Mouse (Mus musculus) thymus, postnatal 10 days (tissue): ENCODE results near the gene Hspb2.

ENCODE experiments used
- DNase-seq, 2 experiments: peaks; one replicate each; pipeline ENCODE4 v3.0.0; 2021; ENCODE audit warnings: low spot score in 2 of 2

The Hspb2 gene

DNA sequence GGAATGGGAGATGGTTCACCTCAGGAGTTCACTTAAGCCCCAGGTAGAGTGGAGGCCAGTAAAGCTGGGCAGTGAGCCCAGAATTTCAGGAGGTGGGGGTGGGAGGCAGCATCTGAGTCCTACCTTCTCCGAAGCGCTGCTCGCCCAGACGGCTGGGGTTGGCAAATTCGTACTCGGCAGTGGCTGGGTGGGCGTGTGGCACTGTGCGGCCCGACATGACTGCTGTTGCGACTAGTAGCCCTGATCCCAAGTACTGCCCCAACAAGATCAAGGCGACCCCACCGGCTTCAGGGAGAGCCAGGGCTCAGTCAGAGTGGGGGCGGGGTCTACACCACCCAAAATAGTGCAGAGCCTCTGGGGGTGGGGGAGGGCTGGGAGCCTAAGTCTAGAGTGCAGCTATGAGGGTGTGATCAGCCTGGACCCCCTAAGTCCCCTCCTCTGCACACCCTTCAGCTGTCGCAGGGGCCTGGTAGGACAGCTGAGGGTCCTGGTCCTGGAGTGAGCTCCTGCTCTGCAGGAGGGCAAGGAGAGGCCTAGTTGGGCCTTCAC is at the start of gene Hspb2:
Hspb2 (minus strand) TSS at position 301 of the 549 bp plus-strand sequence.
- no peak for DNase-seq

DNA sequence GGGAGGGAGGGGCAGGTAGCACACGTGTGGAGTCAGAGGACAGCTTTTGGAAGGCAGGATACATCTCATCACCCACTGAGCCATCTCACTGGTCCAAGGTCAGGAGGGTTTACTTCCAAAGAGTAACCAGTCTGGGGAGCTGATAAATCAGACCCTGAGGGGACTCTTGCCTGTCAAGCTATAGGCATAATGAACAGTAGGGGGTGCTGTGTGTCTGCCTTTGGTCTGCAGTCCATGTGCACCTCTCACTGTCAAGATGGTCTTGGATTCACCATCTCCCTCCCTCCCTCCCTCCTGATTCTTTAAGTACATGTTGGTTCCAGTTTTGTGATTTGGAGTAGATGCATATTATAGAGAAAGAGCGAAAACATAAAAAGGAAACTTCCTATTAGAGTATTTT is 48.8 kb upstream of the Hspb2 start:
- DNase-seq: peak; percentile 35 to 77

DNA sequence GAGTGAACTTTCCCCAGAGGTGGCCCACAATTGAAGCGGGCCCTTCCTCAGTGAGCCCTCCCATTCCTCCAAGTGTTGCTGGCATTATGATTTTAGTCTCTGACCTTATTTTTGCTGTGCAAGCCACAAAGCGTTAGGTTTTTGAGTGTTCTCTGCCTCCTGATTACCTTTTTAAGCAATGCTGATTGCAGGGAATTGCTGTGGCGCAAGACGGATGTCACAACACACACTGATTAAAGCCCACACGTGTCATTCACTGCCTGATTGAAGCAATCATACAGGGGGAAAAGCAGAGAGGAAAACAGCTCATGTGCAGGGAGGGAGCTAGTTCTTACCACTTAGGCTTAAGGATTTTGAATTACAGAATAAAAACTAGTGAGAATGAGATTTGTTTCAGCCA is 46.2 kb upstream of the Hspb2 start:
- no peak for DNase-seq

DNA sequence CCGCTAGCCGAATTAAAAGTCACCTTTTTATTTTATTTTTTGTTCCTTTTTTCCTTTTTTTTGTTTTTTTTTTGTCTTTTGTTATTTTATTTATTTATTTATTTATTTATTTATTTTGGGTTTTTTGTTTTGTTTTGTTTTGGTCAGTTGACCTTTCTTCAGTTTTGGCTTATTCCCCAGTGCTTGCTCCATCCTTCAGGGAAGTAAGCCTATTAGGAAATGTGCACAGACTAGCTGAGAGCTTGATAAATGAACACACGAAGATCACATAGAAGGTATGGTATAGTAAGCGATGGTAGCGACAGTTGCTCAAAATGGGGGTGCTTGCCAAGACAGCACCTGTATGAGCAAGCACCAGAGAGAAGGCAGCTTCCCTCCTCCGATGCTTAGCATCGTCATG is 45.5 kb upstream of the Hspb2 start:
- DNase-seq: no peak

DNA sequence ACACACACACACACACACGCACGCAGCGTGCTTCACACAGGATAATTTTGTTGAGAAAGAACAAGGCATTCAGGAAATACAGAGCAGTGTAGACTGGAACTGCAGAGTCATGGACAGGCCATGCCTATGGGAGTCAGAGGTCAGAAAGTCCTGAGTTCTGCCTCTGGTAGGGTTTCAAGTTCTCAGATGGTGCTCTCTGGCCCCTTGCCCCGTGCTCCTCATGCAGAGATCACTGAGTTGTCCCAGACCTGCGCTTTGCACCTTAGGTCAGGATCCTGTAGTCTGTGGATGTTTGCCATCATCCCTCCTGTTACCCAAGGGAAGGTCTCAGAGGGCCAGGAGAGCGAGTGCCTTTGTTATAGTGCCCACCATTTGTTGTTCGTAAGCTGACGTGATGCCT is 44.6 kb upstream of the Hspb2 start:
- no peak for DNase-seq

DNA sequence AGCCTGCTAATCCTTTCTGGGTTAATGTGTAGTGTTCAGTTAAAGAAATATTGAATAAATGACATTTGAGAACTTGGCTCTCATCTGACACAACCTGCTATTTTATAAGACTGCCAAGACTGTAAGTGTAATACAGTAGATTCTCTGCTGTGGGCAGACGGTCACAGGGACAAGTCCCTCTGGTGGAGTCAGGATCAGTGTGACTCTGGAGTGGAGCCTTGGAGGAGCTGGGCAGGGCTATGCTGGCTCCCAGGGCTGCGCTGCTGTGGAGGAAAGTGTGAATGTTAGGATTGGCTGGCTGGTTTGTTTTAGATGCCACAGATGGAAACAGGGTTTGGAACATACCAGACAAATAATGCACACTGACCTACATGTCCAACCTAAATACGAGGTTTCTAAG is 43.1 kb upstream of the Hspb2 start:
- no peak for DNase-seq

DNA sequence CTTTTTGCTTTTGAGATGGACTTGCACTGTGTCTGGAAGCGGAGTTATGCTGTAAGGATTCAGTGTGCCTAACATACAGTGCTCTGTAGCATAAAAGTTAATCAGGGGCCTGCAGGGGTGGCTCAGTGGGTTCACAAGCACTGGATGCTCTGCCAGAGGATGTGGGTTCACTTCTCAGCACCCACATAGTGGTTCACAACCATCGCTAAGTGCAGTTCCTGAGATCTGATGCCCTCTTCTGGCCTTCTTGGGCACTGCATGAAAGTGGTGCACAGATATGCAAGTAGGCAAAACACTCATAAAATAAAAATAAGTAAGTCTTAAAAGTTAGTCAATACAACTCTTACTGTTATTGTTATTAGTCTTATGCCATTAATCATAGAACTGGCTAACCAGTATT is 30.0 kb upstream of the Hspb2 start:
- peak; percentile 50 to 59 for DNase-seq

DNA sequence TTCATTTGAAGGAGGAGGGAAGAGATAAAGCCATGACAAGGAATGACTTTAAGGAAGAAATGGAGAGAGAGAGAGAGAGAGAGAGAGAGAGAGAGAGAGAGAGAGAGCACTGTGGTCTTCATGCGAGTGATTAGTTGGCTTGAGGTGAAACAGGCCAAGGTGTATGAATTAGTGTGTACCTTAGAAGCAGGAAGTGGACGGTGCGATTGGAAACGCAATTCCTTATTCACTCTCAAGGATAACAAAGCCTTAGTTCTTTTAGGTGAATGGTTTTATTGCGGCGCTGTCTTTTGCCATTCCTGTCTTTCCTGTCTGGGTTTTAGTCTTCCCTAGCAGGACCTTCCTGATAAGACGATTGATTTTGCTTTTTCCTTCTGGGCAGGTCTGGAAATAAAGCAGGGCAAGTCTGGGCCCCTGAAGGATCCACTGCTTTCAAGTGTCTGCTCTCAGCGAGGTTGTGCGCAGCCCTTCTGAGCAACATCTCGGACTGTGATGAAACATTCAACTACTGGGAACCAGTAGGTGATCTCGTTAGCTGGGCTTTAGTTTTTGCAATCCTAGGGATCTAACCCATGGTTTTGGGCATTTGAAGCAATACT is 24.1 kb upstream of the Hspb2 start:
- DNase-seq: no peak

DNA sequence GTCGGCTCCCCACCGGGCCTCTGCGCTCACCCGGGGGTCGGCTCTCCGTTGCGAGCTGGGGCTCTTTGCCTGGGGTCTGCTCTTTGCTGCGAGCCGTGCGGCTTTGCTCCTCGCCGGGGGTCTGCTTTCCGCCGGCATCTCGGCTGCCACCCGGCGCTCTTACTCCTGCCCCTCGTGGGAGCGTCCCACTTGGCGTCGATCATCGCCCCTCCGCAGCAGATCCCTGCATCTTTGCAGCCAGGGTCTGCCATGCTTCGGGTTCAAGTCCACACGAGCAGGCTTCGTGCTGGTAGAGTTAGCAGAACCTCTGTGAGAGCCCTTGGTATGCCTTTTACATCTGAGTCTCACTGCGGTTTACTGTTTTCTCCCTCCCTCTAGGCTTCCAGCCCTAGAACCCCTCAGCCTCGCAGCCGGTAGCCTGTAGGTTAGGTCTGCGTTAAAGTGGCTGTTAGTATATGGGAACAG is 23.5 kb upstream of the Hspb2 start:
- DNase-seq: peak in 1 of 2 experiments; percentile 36

DNA sequence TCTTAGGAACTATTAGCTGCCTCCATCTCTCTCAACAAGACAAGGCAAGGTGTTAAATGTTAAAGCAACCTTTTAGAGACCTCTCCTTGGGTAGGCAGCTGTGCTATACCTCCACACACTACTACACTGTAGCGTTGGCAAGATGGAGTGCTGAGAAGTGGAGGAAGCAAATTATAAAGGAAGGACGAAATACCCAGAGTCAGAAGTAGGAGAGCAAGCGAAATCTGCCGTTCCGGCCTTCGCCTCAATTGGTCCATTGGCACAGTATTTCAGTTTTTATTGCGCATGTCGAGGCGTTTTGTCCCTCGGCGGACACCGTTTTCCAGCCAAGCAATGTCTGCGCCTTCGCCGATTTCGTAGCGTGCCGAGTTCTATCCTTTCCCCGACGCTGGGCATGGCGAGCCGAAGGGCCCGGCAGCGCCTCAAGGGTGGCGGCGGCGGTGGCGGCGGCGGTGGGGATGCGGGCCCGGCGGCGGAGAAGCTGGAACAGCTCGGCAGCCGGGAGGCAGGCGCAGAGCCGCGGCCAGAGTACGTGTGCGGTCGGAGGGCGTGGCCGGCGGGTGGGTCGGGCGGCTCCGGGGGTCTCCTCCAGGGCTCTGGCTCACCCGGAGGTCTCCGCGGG is 22.9 kb upstream of the Hspb2 start, which contains the start of the genes Alg9 and 1110032A03Rik:
Alg9 (plus strand) TSS at position 29 of the 622 bp plus-strand sequence.
1110032A03Rik (minus strand) TSS at position 530 of the 622 bp plus-strand sequence.
- DNase-seq: peak; percentile 79 to 87

DNA sequence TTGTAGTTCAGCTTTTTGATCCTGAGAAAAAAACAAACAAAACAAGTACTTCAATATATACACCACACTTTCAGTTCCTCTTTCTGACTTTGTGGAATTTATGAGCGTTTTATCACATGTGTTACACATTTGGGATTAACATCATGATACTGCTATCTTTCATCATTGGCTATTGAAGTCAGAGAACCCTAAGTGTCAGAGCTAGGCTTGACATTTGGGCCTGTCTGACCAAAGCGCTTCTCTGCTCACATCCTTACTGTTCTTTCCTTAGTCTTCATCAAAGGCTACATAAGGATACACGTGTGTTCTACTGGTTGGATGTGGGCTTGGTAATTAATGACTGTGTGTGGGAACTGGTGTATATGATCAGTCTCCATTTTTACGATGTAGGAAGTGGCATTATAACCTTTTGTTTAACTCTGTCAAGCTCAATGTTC is 21.9 kb upstream of the Hspb2 start:
- DNase-seq: no peak

DNA sequence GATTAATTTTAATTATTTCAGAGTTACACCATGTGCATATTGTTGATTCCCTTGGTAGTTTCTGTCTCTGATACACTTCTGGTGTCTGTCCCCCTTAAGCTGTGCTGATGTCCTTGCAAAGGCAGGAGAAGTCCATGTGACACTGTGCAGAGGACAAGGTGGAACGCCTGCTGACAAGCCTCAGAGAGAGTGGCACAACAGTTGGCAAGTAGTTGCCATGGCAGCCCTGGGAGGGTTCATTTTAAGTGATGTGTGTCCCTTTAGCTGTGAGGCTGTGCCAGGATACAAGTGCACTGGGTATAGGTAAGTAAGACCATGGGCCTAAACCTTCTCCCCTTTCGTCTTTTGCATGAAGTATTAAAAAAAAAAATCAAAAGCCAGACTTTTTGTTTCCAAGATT is 17.9 kb upstream of the Hspb2 start:
- no peak for DNase-seq

DNA sequence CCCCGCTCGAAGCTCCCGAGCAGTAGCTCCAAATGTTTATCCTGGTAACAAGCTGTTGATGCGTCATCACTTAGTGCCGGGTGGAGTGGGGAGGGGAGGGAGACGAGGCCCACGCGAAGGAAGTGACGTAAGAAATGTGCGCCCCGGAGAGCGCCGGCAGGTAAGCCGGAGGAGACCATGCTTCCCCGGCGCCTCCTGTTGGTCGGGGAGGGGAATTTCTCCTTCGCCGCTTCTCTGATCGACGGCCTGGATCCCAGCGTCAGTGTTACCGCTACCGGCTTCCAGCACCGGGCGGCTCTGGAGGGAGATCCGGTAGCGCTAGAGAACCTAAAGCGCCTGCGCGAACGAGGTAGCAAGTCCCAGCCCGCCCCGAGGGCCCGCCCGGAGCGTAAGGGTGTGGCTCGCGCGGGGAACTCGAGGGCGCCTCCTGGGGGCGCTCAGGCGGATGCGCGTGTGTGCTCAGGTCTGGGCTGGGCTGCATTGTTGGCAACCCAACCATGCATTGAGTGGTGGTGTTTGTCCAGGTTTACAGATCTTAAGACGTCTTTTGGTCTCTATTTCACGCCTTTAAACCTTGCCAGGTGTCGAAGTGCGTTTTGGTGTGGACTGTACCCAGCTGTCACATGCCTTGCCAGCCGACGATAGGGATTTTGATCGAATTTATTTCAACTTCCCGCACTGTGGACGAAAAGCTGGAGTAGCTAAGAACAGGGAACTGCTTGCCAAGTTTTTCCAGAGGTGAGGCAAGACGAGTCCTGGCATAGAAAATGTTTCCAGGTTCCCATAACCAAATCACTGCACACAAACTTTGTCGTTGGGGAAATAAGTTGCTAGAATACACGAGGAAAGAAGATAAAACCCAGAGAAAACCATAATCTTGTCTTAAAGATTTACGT is 16.2 kb upstream of the Hspb2 start, which contains the start of gene Fdxacb1:
Fdxacb1 (plus strand) TSS at position 130 of the 896 bp plus-strand sequence.
- DNase-seq: peak; percentile 97 to 99

DNA sequence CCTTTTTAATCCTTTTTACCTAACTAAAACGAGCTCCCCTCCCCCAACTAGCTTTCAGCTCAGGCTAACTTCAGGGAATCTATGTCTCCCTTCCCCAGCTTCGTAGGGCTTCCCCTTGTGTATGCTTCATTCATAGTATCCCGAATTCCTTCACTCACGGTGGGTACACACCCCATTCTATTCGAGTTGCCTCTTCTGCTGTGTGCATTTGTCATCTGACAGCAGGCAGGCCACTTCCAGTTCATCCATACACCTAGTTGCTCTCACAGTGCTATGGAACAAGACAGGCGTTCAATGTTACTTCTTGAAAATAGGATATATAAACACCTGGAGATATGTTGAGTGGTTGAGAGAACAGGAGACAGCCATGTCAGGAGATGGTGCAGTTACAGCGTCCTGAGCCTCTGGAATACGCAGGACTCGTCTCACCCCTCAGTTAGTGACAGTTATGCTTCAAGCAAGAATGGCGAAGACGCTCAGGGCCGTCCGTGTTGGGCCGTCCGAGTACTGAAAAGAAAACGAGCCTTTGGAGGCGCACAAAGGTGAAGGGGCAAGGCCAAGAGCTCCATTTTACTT is 15.5 kb upstream of the Hspb2 start:
- no peak for DNase-seq

DNA sequence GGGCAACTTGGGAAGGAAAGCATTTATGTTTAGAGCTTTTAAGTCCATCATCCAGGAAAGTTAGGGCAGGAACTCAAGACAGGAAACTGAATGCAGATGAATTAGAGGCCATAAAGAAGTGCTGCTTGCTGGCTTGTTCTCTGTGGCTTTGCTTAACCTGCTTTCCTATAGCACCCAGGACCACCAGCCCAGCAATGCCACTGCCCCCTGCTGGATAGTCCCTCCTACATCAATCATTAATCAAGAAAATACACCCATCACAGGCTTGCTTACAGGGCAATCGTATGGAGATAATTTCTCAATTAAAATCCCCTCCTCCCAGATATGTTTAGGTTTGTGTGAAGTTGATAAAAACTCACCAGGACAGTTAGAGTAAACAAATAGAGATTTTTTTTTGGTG is 11.2 kb upstream of the Hspb2 start:
- no peak for DNase-seq

DNA sequence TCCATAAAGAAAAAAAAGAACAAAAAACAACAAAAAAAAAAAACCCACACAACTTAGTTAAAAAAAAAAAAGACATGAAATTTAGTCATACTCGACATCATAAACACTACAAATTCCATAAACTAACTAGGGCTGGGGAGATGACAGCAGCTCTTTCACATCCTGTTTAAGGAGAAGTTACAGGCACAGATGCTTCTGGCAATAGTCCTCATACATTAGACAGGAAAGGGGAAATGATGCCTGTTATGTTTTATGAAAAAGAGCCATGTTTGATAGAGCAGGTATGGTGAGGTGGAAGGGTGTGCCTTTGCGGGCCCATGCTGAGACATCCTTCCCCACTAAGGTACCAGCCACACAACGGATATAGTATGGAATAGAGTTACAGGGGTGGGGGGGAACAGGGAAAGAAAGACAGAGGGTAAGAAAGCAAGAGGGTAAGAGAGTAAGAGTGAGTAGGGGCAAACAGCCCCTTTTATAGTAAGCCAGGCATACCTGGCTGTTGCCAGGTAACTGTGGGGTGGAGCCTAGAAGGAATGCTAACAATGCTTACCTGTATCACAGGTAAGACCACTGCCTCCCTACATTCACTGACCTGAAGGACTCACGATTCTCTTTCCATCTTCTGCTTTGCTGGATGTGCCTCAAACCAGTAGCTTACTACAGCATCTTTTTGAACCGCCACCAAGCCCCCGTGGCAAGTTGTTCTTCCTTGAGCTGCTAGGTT is 9.5 kb upstream of the Hspb2 start:
- no peak for DNase-seq

DNA sequence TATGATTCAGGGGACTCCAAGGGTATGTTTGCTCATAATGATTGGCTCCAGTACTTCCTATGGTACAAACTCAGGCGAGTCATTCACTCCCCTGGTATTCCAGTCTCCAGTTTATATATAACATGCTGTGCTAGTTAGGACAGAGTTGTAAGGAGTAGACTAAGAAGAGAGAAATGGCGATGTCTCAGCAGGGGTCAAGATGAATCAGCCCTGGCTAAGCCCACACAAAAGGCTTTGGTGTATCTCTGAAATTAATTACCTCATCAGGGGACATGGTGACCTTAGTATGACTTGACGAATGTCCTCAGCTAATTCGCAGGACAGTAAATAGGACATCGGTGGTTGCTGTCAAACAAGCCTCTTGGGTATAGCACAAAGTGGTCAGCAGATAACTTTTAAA is 4.6 kb upstream of the Hspb2 start:
- no peak for DNase-seq

DNA sequence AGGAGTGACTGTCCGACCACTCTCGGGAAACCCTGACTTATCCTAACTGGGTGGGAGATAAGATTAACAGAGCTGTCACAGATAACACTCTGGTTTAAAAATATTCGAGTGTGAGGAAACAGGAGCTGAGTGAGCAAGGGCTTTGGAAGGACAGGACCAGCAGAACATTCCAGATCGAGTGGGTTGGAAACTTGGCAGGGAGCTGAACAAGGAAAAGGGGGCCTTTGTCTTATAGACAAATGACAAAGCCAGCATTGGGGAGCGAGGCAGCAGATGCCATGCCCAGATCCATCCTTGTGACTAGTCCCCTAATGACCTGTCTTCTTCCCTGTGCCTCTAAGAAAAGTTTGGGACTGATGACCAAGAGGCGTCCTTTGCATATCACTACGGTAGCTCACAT is 1.8 kb upstream of the Hspb2 start:
- DNase-seq: no peak

DNA sequence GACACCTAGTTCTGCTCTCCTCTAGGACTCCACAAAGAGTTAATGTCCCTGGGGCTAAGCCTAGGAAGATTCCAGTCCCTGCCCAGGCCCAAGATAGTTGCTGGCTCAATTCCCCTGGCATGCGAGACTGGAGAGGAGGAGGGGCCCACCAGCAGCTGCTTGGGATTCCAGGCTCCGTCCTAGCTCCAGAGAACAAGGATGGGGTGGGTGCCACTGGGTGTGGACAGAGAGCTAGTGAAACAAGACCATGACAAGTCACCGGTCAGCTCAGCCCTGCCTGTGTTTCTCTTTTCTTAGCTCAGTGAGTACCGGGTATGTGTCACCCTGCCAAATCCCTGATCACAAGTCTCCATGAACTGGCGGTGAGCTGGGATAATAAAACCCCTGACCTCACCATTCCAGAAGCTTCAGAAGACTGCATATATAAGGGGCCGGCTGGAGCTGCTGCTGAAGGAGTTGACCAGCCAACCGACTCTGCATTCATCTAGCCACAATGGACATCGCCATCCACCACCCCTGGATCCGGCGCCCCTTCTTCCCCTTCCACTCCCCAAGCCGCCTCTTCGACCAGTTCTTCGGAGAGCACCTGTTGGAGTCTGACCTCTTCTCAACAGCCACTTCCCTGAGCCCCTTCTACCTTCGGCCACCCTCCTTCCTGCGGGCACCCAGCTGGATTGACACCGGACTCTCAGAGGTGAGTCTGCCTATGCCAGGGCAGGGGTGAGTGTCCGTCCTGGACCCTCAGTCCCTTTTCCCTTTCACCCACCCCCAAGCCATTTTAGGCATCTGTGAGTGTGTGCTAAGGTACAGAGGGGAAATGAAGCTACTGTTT is 846 bp upstream of the Hspb2 start:
- no peak for DNase-seq

DNA sequence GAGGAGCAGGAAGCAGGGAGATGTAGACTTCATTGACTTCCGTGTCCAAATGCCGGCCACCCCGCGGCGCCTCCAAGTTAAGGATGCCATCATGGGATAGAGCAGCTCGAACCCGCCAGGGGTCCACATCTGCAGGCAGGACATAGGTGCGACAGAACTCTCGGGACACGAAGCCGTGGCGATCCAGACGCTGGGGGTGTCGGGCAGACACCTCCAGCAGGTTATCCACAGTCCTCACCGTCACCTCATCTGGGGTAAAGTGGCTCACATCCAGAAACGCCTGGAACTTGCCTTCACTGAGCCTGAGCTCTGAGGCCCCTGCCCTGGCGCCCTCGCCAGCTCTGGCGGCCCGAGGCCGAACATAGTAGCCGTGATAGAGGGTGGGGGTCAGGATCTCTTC is 831 bp downstream of the Hspb2 start, which contains the start of gene Cryab:
Cryab (plus strand) TSS at position 3 of the 400 bp plus-strand sequence.
- no peak for DNase-seq
